Mouse (Mus musculus) myocyte (in vitro differentiated cells): ENCODE data around the gene Hspb8. TPM values are rescaled to one million over a fixed set of nuclear protein-coding genes. Genes with fewer than 3 reads are reported as not detected.

Experiments used
- H3K27me3 ChIP-seq: one replicate; pipeline ENCODE4 v1.6.1; 2011; ENCODE audit not compliant: control insufficient read depth, insufficient read depth, insufficient read length
- H3K36me3 ChIP-seq: one replicate; pipeline ENCODE4 v1.6.1; 2011; ENCODE audit not compliant: control insufficient read depth, insufficient read depth
- H3K4me2 ChIP-seq: one replicate; pipeline ENCODE4 v1.6.1; 2011; ENCODE audit warnings: low read depth, control low read depth
- H3K4me3 ChIP-seq: one replicate; pipeline ENCODE4 v1.5.1; 2011; ENCODE audit warnings: mild to moderate bottlenecking, control low read depth, moderate library complexity
- H3K79me2 ChIP-seq: one replicate; pipeline ENCODE4 v1.6.1; 2011; ENCODE audit not compliant: control insufficient read depth, insufficient read depth
- H3ac ChIP-seq: one replicate; pipeline ENCODE4 v1.6.1; 2011; ENCODE audit not compliant: control insufficient read depth, insufficient read length
- CEBPB ChIP-seq: IDR thresholded peaks from 2 replicates; pipeline ENCODE4 v1.6.1; 2011; ENCODE audit warnings: mild to moderate bottlenecking, moderate library complexity; ENCODE audit not compliant: poor library complexity, insufficient read depth, severe bottlenecking
- E2F4 ChIP-seq: IDR thresholded peaks from one replicate; pipeline ENCODE4 v1.6.1; 2011; ENCODE audit warnings: mild to moderate bottlenecking, control low read depth, moderate library complexity; ENCODE audit not compliant: insufficient read depth
- MAX ChIP-seq: IDR thresholded peaks from one replicate; pipeline ENCODE4 v1.6.1; 2011; ENCODE audit warnings: low read depth, mild to moderate bottlenecking, control low read depth
- MYOD1 ChIP-seq, 3 experiments: IDR thresholded peaks; one replicate each; pipeline ENCODE4 v1.6.1; 2011; ENCODE audit warnings: control low read depth in 2 of 3, low read depth in 2 of 3, mild to moderate bottlenecking in 2 of 3, moderate library complexity in 1 of 3; ENCODE audit not compliant: insufficient read length in 2 of 3, control insufficient read depth in 1 of 3
- MYOG ChIP-seq, 3 experiments: IDR thresholded peaks; one replicate each; pipeline ENCODE4 v1.6.1; 2011; ENCODE audit warnings: control low read depth in 2 of 3, low read depth in 2 of 3, mild to moderate bottlenecking in 2 of 3; ENCODE audit not compliant: insufficient read length in 2 of 3, control insufficient read depth in 1 of 3, insufficient read depth in 1 of 3
- POLR2A ChIP-seq: IDR thresholded peaks from one replicate; pipeline ENCODE4 v1.6.1; 2011; ENCODE audit warnings: low read depth, mild to moderate bottlenecking, control low read depth, moderate library complexity; ENCODE audit not compliant: insufficient read length
- POLR2AphosphoS2 ChIP-seq: IDR thresholded peaks from one replicate; pipeline ENCODE4 v1.6.1; 2011; ENCODE audit warnings: low read depth, control low read depth; ENCODE audit not compliant: insufficient read length
- REST ChIP-seq: IDR thresholded peaks from one replicate; pipeline ENCODE4 v1.6.1; 2011; ENCODE audit warnings: mild to moderate bottlenecking, control low read depth, moderate library complexity; ENCODE audit not compliant: insufficient read depth, insufficient read length
- SRF ChIP-seq: IDR thresholded peaks from one replicate; pipeline ENCODE4 v1.6.1; 2011; ENCODE audit warnings: low read depth; ENCODE audit not compliant: control insufficient read depth, insufficient read length
- TCF12 ChIP-seq: IDR thresholded peaks from one replicate; pipeline ENCODE4 v1.6.1; 2011; ENCODE audit warnings: mild to moderate bottlenecking, control low read depth; ENCODE audit not compliant: poor library complexity, insufficient read depth, severe bottlenecking
- TCF3 ChIP-seq: IDR thresholded peaks from one replicate; pipeline ENCODE4 v1.6.1; 2011; ENCODE audit warnings: low read depth, control low read depth; ENCODE audit not compliant: insufficient read length
- USF1 ChIP-seq: IDR thresholded peaks from one replicate; pipeline ENCODE4 v1.6.1; 2011; ENCODE audit warnings: low read depth, mild to moderate bottlenecking, control low read depth, moderate library complexity
- polyA plus RNA-seq: library from polyadenylated mRNA; unstranded; fragments of >200 nt; fragmentation: generic; extraction: Trizol; gene quantifications from one replicate; pipeline ENCODE4 v1.2.1, GENCODE M21; 2012; ENCODE audit warnings: missing spikeins

Hspb8 gene
- polyA plus RNA-seq, 1 experiment = 138 TPM

DNA sequence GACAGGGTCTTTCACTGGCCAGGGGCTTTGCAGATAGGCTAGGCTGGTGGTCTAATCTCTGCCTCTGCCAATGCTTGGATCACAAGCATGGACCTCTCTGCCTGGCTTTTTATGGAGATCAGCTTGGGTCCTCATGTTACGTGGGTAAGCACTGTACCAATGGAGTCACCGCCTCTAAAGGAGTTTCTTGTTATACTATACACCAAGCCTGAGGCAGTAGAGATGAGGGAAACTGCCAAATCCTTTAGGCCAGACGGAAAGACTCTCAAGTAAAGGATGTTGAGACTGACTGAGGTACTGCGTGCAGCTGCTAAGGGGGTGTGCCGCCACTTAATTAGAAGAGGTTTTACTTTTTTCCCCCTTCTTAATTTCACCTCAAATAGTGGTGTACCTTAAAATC is 43.8 kb downstream of the Hspb8 start:
- Histone ChIP-seq H3K27me3 (no peaks in the 10 kb centered on the region), H3K79me2 (no peaks in the 10 kb centered on the region), H3K4me3 (no peak overlapping the region), H3ac (no peak overlapping the region), H3K36me3 (no peaks in the 10 kb centered on the region), H3K4me2 (no peak overlapping the region)
- TF ChIP-seq CEBPB (no peak), USF1 (no peak), MAX (no peak), MYOD1 (IDR thresholded peaks at IDR 0.05; ENCODE audit: control insufficient read depth in 1 of 3, insufficient read length in 2 of 3, low read depth in 2 of 3) (no peak), SRF (no peak), TCF12 (no peak)

DNA sequence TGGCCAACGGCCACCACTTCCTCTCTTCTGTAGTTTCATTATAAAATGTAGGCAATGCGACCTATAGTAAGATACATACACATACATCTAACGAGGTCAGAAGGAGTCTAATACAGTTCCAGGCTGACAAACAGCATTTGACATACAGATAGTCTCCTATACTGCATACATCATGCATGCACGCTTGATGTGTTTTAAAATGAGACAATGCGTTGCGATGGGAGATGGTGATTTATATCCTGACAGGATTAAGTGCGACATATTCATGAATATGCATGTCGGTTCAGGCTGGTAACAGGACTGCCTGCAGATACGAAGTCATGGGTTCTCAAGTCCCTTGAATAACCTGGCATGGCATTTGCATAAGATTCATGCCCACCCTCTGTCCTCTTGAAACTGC is 54.7 kb downstream of the Hspb8 start:
- no peak for TF ChIP-seq SRF
- TF ChIP-seq MYOG (IDR thresholded peaks at IDR 0.05; ENCODE audit: control insufficient read depth in 1 of 3, insufficient read depth in 1 of 3, insufficient read length in 2 of 3, low read depth in 2 of 3) = no peak
- Histone ChIP-seq H3K36me3 (no peaks in the 10 kb centered on the region), H3ac (no peak overlapping the region), H3K27me3 (no peaks in the 10 kb centered on the region), H3K4me3 (no peak overlapping the region), H3K4me2 (no peak overlapping the region), H3K79me2 (no peaks in the 10 kb centered on the region)

DNA sequence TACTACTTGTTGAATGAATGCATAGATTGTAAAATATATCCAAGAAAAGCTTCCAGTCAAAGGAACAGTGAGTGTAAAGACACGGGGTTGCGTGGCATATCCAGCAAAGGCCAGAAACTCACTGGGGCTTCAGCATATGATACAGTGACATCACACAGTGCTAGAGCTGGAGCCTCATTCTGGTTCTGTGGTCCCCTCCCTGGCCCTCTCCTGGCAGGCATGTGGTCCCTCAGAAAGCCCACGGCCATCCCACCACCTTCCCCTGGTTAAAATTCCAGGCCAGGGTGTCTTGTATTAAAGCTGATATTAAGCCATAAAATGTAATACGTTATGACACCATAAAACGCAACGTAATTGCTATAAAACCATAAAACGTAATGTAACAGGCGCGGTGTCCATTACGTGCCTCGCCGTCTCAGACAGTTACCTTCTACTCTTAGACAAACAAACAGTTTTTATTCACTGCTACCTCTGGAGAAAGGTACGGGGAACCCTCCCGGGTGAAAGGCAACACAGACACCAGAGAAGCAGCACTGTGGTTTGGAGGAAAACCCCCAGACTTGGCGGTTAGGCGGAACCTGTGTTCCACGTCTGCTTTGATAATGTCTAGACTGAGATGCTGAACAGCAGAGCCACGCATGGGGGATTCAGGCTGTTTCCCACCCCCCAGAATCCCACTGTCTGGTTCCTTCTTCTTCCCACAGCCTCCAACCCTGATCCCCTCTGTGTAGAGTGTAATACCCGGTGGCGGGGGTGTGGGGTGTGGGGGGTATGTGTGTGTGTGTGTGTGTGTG is 55.6 kb downstream of the Hspb8 start:
- Histone ChIP-seq H3K36me3 (no peaks in the 10 kb centered on the region), H3K4me3 (no peak overlapping the region), H3ac (no peak overlapping the region), H3K4me2 (no peak overlapping the region), H3K27me3 (no peaks in the 10 kb centered on the region), H3K79me2 (no peaks in the 10 kb centered on the region)
- no peak for TF ChIP-seq USF1
- TF ChIP-seq POLR2A = no peak
- no peak for TF ChIP-seq MAX
- no peak for TF ChIP-seq E2F4
- no peak for TF ChIP-seq TCF3
- TF ChIP-seq MYOG (IDR thresholded peaks at IDR 0.05; ENCODE audit: control insufficient read depth in 1 of 3, insufficient read depth in 1 of 3, insufficient read length in 2 of 3, low read depth in 2 of 3) = no peak
- TF ChIP-seq POLR2AphosphoS2 = no peak
- TF ChIP-seq SRF = no peak
- TF ChIP-seq TCF12 = no peak
- no peak for TF ChIP-seq CEBPB
- no peak for TF ChIP-seq REST
- no peak for TF ChIP-seq MYOD1 (IDR thresholded peaks at IDR 0.05; ENCODE audit: control insufficient read depth in 1 of 3, insufficient read length in 2 of 3, low read depth in 2 of 3)

DNA sequence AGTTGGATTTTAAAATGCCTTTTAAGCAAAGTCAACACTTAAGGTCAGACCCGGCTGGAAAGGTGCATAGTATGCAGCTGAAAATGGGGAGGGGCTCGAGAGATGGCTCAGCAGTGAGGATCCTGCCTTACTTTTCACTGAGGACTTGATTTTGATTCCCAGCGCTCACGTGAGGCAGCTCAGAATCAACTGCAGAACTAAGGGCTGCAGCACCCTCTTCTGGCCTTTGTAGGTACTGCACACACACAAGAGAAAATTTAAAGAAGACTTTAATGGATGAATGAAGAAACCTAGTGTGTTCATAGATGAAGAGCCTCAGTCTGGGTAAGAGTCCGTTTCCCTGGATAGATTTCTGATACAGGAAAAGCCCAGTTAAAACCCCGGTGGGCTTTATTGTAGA is 61.3 kb downstream of the Hspb8 start:
- TF ChIP-seq MYOG (IDR thresholded peaks at IDR 0.05; ENCODE audit: control insufficient read depth in 1 of 3, insufficient read depth in 1 of 3, insufficient read length in 2 of 3, low read depth in 2 of 3) = no peak
- no peak for TF ChIP-seq E2F4
- no peak for TF ChIP-seq TCF12
- no peak for TF ChIP-seq REST
- TF ChIP-seq SRF = no peak
- TF ChIP-seq MYOD1 (IDR thresholded peaks at IDR 0.05; ENCODE audit: control insufficient read depth in 1 of 3, insufficient read length in 2 of 3, low read depth in 2 of 3) = no peak
- no peak for TF ChIP-seq MAX
- no peak for TF ChIP-seq POLR2A
- no peak for TF ChIP-seq CEBPB
- no peak for TF ChIP-seq TCF3
- no peak for TF ChIP-seq POLR2AphosphoS2
- H3K36me3 ChIP-seq = no peaks in the 10 kb centered on the region

DNA sequence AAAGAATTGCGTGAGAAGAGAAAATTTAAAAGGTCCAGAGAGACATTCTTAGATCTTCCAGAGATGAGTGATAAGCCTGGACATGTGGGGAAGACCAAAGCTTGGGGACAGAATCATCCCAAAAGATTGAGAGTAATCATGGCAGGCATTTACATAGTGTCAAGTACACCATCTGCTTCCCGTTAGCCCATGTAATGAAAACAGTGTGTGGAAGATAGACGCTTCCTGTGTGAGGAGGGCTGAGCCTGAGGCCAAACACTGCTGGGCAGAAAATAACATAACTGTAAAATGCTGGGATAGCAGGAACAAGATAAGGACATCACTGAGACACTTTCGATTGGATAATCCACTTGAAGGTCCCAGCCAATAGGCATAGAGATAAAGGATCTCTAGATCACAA is 61.9 kb downstream of the Hspb8 start:
- TF ChIP-seq MYOG (IDR thresholded peaks at IDR 0.05; ENCODE audit: control insufficient read depth in 1 of 3, insufficient read depth in 1 of 3, insufficient read length in 2 of 3, low read depth in 2 of 3) (no peak), MYOD1 (IDR thresholded peaks at IDR 0.05; ENCODE audit: control insufficient read depth in 1 of 3, insufficient read length in 2 of 3, low read depth in 2 of 3) (no peak), USF1 (no peak), TCF3 (no peak), POLR2A (no peak), TCF12 (no peak), POLR2AphosphoS2 (no peak), E2F4 (no peak), CEBPB (no peak), MAX (no peak)
- Histone ChIP-seq H3ac (no peak overlapping the region), H3K4me3 (no peak overlapping the region), H3K36me3 (no peaks in the 10 kb centered on the region), H3K27me3 (no peaks in the 10 kb centered on the region), H3K79me2 (no peaks in the 10 kb centered on the region), H3K4me2 (no peak overlapping the region)

More for the DNA sequence above, 61.3 kb downstream of the Hspb8 start:
- no peaks in the 10 kb centered on the region for H3K79me2 ChIP-seq
- H3K4me3 ChIP-seq = no peak overlapping the region
- H3K4me2 ChIP-seq = no peak overlapping the region
- no peak overlapping the region for H3ac ChIP-seq
- H3K27me3 ChIP-seq = no peaks in the 10 kb centered on the region

Other genes with a start within 250 kb of the Hspb8 start
- gene Ccdc60, start 133.9 kb downstream of the Hspb8 start, polyA plus RNA-seq = 0.48 TPM
- 0.12 TPM for gene Srrm4, start 169.0 kb upstream of the Hspb8 start, polyA plus RNA-seq